In genomic region chr8:126593889-126594480, GRCm38 (mm10) we compare ENCODE assay signal across 8 mouse cellular contexts. TPM values are rescaled to one million over a fixed set of nuclear protein-coding genes. Genes with fewer than 3 reads are reported as not detected.
DNase-seq lines count a peak whose midpoint lies in the region; ATAC-seq and TF ChIP-seq lines count a peak whose summit lies in the region.

TSS of gene Irf2bp2 (minus strand) at chr8:126593986.

- peak; percentile 76 for ATAC-seq in hindbrain, embryonic 15.5 days (ENCODE audit: low FRiP score, low read depth)

- H3K4me2 ChIP-seq in hindbrain, embryonic 15.5 days = peak within 1 kb of the TSS; percentile 99

- peak within 1 kb of the TSS; percentile 74 for H3K4me3 ChIP-seq in hindbrain, embryonic 15.5 days
- peak within 1 kb of the TSS; percentile 73 for H3K4me3 ChIP-seq in left cerebral cortex, adult 2 months
- H3K4me3 ChIP-seq in megakaryocyte, embryonic 14.5 days (replicated peaks) = peak within 1 kb of the TSS; percentile 100

- peak; percentile 90 for DNase-seq in T-cell, adult 2 months (ENCODE audit: low spot score)
- DNase-seq in cerebellum, postnatal 25 days = peak; percentile 91 to 94
- peak; percentile 84 to 87 for DNase-seq in frontal cortex, postnatal 36 days (ENCODE audit: low spot score in 2 of 2)
- DNase-seq in left cerebral cortex, adult 2 months (ENCODE audit: extremely low spot score in 1 of 2, low spot score in 2 of 2) = peak; percentile 82 to 90
- DNase-seq in right cerebral cortex, postnatal 10 days (ENCODE audit: low spot score in 2 of 2) = peak; percentile 95 to 96
- peak; percentile 79 for DNase-seq in urinary bladder, postnatal 25 days (ENCODE audit: low spot score)

- intact Hi-C loops in left cerebral cortex, adult 2 months (cut with DNase I) = loop anchor here (1.0 to 5.0 kb wide), 9 partner anchors 55 to 327 kb away; no protein-coding TSS in a partner anchor

- peaks cover 57% of the 10 kb centered on the region for H3K4me1 ChIP-seq in hindbrain, embryonic 15.5 days (replicated peaks)
- H3K4me1 ChIP-seq in megakaryocyte, embryonic 14.5 days = peaks cover 47% of the 10 kb centered on the region

- H3K36me3 ChIP-seq in hindbrain, embryonic 15.5 days = no peaks in the 10 kb centered on the region
- H3K36me3 ChIP-seq in megakaryocyte, embryonic 14.5 days (replicated peaks; ENCODE audit: low read length) = peaks cover 33% of the 10 kb centered on the region

- peak within 1 kb of the TSS; percentile 97 for H3K27ac ChIP-seq in hindbrain, embryonic 15.5 days (replicated peaks)
- peak within 1 kb of the TSS; percentile 98 for H3K27ac ChIP-seq in left cerebral cortex, adult 2 months

- peak within 1 kb of the TSS; percentile 99 for H3K9ac ChIP-seq in hindbrain, embryonic 15.5 days

- under 1% methylated on average over 43 of the region's 56 CpGs for WGBS in hindbrain, embryonic 15.5 days

- H3K9me3 ChIP-seq in hindbrain, embryonic 15.5 days = no peaks in the 10 kb centered on the region
- H3K9me3 ChIP-seq in megakaryocyte, embryonic 14.5 days = no peaks in the 10 kb centered on the region

- no peaks in the 10 kb centered on the region for H3K27me3 ChIP-seq in hindbrain, embryonic 15.5 days
- no peaks in the 10 kb centered on the region for H3K27me3 ChIP-seq in megakaryocyte, embryonic 14.5 days (replicated peaks)

- TF ChIP-seq CTCF in left cerebral cortex, adult 2 months (IDR thresholded peaks at IDR 0.05) = no peak

RNA-seq across cellular contexts. Expression of gene Irf2bp2, which starts in this region (rescaled TPM):
- 9.1 and 9.2 TPM in 2 replicates for polyA plus RNA-seq in hindbrain, embryonic 15.5 days (2015; fragmentation: Nextera tagmentation; extraction: Ambion mirVana)
- 10 to 100 TPM; 63.9 to 78.4 TPM for total RNA-seq in left cerebral cortex, adult 2 months (2021)
- 51.5 and 58.6 TPM in 2 replicates for polyA plus RNA-seq in megakaryocyte, embryonic 14.5 days (2012; ENCODE audit: insufficient read depth, low replicate concordance)

Comparison
In these comparisons a context has a peak if more than half of its experiments do, and no peak if none do; other contexts are left out.
1. Peak in every context shown above with its lines: DNase-seq, ATAC-seq, H3K4me3 ChIP-seq and H3K27ac ChIP-seq.